Mouse (Mus musculus): ENCODE data around the gene Nsun6.

DNA sequence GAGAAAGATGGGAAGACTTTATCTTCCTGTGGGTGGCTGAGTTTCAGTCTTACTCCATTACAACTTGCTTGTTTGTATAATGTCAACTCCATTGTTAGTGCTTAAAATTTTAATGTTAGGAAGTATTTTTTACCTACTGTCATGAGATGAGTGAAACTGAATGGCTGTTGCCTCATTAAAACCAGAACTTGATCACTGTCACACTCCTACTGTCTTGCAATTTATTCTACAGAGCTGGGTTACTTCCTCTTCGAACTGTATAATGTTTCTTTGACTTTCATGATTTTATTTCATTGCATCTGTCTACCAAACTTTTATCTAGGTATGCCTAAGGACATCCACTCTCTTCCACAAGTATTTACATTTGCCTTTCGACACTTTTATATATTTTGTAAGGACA lies 93.4 kb downstream of the Nsun6 start:
- TF ChIP-seq CTCF (IDR thresholded peaks at IDR 0.05; ENCODE audit: borderline replicate concordance, insufficient read depth, low read depth, low read length) (no peak), POLR2A (IDR thresholded peaks at IDR 0.05; ENCODE audit: borderline replicate concordance, insufficient read depth, low read length) (no peak)
